Mouse (Mus musculus) midbrain, embryonic 14.5 days (tissue): ENCODE measurements around the gene Ezr. TPM values are rescaled to one million over a fixed set of nuclear protein-coding genes. Genes with fewer than 3 reads are reported as not detected.

Source experiments
- ATAC-seq: fragments of 200-750 bp; cut with Nextera tagmentation; 2 replicates; pipeline ENCODE4 v1.8.0; 2017; ENCODE audit warnings: moderate number of reproducible peaks, moderate library complexity; ENCODE audit not compliant: low FRiP score, low TSS enrichment
- DNase-seq: peaks from one replicate; pipeline ENCODE4 v3.0.0-alpha.2; 2015
- H3K27ac ChIP-seq: fragments of 300-500 bp; sonication (generic); replicated peaks from 2 replicates; pipeline ENCODE4 v1.5.1; 2014; ENCODE audit warnings: mild to moderate bottlenecking, low read depth, low read length, moderate library complexity
- H3K27me3 ChIP-seq: fragments of 300-500 bp; sonication (generic); 2 replicates; pipeline ENCODE4 v1.6.1; 2014; ENCODE audit warnings: low read length, control low read depth, mixed read lengths; ENCODE audit not compliant: control insufficient read depth, insufficient read depth
- H3K36me3 ChIP-seq: fragments of 300-500 bp; sonication (generic); 2 replicates; pipeline ENCODE4 v1.6.1; 2014; ENCODE audit warnings: low read length, control low read depth; ENCODE audit not compliant: control insufficient read depth, insufficient read depth
- H3K4me1 ChIP-seq: fragments of 300-500 bp; sonication (generic); 2 replicates; pipeline ENCODE4 v1.6.1; 2014; ENCODE audit warnings: mild to moderate bottlenecking, antibody characterized with exemption, low read length, control low read depth; ENCODE audit not compliant: control insufficient read depth, insufficient read depth
- H3K4me2 ChIP-seq: fragments of 300-500 bp; sonication (generic); 2 replicates; pipeline ENCODE4 v1.6.1; 2014; ENCODE audit warnings: mild to moderate bottlenecking, low read length, moderate library complexity
- H3K4me3 ChIP-seq: fragments of 300-500 bp; sonication (generic); replicated peaks from 2 replicates; pipeline ENCODE4 v1.5.1; 2014; ENCODE audit warnings: low read depth, low read length
- H3K9ac ChIP-seq: fragments of 300-500 bp; sonication (generic); replicated peaks from 2 replicates; pipeline ENCODE4 v1.6.1; 2014; ENCODE audit warnings: mild to moderate bottlenecking, low read length, moderate library complexity
- H3K9me3 ChIP-seq: fragments of 300-500 bp; sonication (generic); 2 replicates; pipeline ENCODE4 v1.6.1; 2016; ENCODE audit warnings: low read length, control low read depth, mixed read lengths; ENCODE audit not compliant: control insufficient read depth
- WGBS: fragments of 180-500 bp; shearing (Covaris S2); extraction: QIAGEN DNeasy Blood & Tissue Kit; methylation state at CpG from one replicate; pipeline ENCODE4 v1.1.7; 2014; 5-methylcytosine and 5-hydroxymethylcytosine counted together
- polyA plus RNA-seq: library from polyadenylated mRNA; unstranded; fragments of >200 nt; fragmentation: Nextera tagmentation; extraction: Ambion mirVana; gene quantifications from 2 replicates; pipeline ENCODE4 v1.2.1, GENCODE M21; 2014

Ezr gene
- polyA plus RNA-seq, 1 experiment from 2014 or later = 27.8 TPM

- WGBS = 73% methylated on average over 5 of the region's 5 CpGs
- ATAC-seq = no peak
- DNase-seq = no peak
Measured at GRCm38 (mm10) chr17:6767771-6768170, 14.8 kb downstream of the Ezr start.

GRCm38 (mm10) chr17:6766823-6767222, 15.8 kb downstream of the Ezr start:
- WGBS = 95% methylated on average over 4 of the region's 4 CpGs

More at GRCm38 (mm10) chr17:6767771-6768170, 14.8 kb downstream of the Ezr start:
- Histone ChIP-seq H3K9ac (no peak overlapping the region), H3K9me3 (no peaks in the 10 kb centered on the region), H3K27me3 (no peaks in the 10 kb centered on the region), H3K4me2 (no peak overlapping the region), H3K27ac (no peak overlapping the region), H3K36me3 (no peaks in the 10 kb centered on the region), H3K4me3 (no peak overlapping the region), H3K4me1 (peaks cover 15% of the 10 kb centered on the region)

DNA sequence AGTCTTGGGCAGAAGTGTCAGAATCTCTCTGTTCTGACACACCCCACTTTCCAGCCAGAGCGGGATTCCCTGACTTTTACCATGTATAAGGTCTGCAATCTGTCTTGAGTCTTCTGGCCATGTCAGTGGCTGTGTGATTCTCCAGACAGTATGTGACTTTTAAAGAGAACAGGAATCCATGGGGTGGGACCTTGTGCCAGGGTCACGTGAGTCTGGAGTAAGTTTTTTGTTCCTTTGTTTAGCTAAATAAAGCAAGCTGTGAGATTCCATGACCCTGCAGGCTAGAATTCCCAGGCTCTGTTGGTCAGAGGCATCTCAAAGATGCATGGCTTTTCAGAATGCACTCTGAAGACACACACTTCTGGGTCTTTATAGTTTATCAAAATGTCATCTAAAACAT, 16.7 kb downstream of the Ezr start:
- 31% methylated on average over 2 of the region's 2 CpGs for WGBS
- H3K4me2 ChIP-seq = no peak overlapping the region
- no peak for DNase-seq
- no peak overlapping the region for H3K27ac ChIP-seq
- no peak overlapping the region for H3K9ac ChIP-seq
- no peak for ATAC-seq
- no peaks in the 10 kb centered on the region for H3K9me3 ChIP-seq
- H3K4me1 ChIP-seq = peaks cover 19% of the 10 kb centered on the region
- no peak overlapping the region for H3K4me3 ChIP-seq
- no peaks in the 10 kb centered on the region for H3K36me3 ChIP-seq
- H3K27me3 ChIP-seq = no peaks in the 10 kb centered on the region

More at GRCm38 (mm10) chr17:6766823-6767222, 15.8 kb downstream of the Ezr start:
- Histone ChIP-seq H3K4me3 (no peak overlapping the region), H3K27ac (no peak overlapping the region), H3K9me3 (no peaks in the 10 kb centered on the region), H3K4me2 (no peak overlapping the region), H3K36me3 (no peaks in the 10 kb centered on the region), H3K4me1 (peaks cover 19% of the 10 kb centered on the region), H3K9ac (no peak overlapping the region), H3K27me3 (no peaks in the 10 kb centered on the region)
- ATAC-seq (no peak), DNase-seq (no peak)

GRCm38 (mm10) chr17:6764730-6765129, 17.9 kb downstream of the Ezr start:
- ATAC-seq (no peak), DNase-seq (no peak)
- Histone ChIP-seq H3K4me2 (no peak overlapping the region), H3K4me1 (peaks cover 23% of the 10 kb centered on the region), H3K4me3 (no peak overlapping the region), H3K9me3 (no peaks in the 10 kb centered on the region), H3K36me3 (no peaks in the 10 kb centered on the region), H3K27me3 (no peaks in the 10 kb centered on the region), H3K27ac (no peak overlapping the region), H3K9ac (no peak overlapping the region)
- 68% methylated on average over 4 of the region's 4 CpGs for WGBS

GRCm38 (mm10) chr17:6764227-6764593, 18.4 kb downstream of the Ezr start:
- WGBS = 60% methylated on average over 7 of the region's 7 CpGs
- no peak overlapping the region for H3K27ac ChIP-seq
- H3K4me2 ChIP-seq = no peak overlapping the region
- no peak overlapping the region for H3K9ac ChIP-seq
- H3K4me1 ChIP-seq = peaks cover 23% of the 10 kb centered on the region
- DNase-seq = no peak
- H3K4me3 ChIP-seq = no peak overlapping the region
- no peak for ATAC-seq
- no peaks in the 10 kb centered on the region for H3K27me3 ChIP-seq
- H3K9me3 ChIP-seq = no peaks in the 10 kb centered on the region
- H3K36me3 ChIP-seq = no peaks in the 10 kb centered on the region

GRCm38 (mm10) chr17:6763513-6764226, 18.9 kb downstream of the Ezr start:
- H3K9ac ChIP-seq = no peak overlapping the region
- H3K4me1 ChIP-seq = peaks cover 23% of the 10 kb centered on the region
- no peaks in the 10 kb centered on the region for H3K27me3 ChIP-seq
- H3K27ac ChIP-seq = no peak overlapping the region
- H3K36me3 ChIP-seq = no peaks in the 10 kb centered on the region
- ATAC-seq (no peak), DNase-seq (peak; percentile 49)
- H3K4me2 ChIP-seq = no peak overlapping the region
- 6% methylated on average over 7 of the region's 7 CpGs for WGBS
- no peaks in the 10 kb centered on the region for H3K9me3 ChIP-seq
- no peak overlapping the region for H3K4me3 ChIP-seq

GRCm38 (mm10) chr17:6759717-6760292, 22.8 kb downstream of the Ezr start:
- H3K4me2 ChIP-seq = no peak overlapping the region
- H3K9me3 ChIP-seq = no peaks in the 10 kb centered on the region
- ATAC-seq (no peak), DNase-seq (no peak)
- WGBS = 32% methylated on average over 9 of the region's 9 CpGs
- no peak overlapping the region for H3K9ac ChIP-seq
- no peak overlapping the region for H3K27ac ChIP-seq
- no peaks in the 10 kb centered on the region for H3K36me3 ChIP-seq
- H3K4me1 ChIP-seq = peaks cover 23% of the 10 kb centered on the region
- H3K4me3 ChIP-seq = no peak overlapping the region
- no peaks in the 10 kb centered on the region for H3K27me3 ChIP-seq

DNA sequence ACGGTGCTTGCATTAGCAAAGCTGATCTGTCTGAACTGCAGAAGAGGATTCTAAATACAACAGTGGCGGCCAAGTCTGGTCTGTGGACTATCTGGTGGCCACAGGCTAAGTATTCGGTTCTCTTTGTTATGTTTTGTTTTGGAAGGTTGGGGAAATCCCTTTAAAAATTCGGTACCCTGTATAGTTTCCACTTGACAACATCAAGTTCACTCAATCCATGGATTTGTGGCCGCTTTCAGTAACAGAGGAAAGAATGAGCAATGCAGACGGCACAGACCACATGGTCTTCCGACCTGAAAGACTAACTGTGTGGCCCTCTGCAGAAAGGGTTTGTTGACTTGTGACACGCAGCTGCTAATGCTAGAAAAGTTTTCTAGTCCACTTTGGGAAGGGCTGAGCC, 23.7 kb downstream of the Ezr start:
- no peak for ATAC-seq
- H3K4me1 ChIP-seq = peaks cover 18% of the 10 kb centered on the region
- H3K9me3 ChIP-seq = no peaks in the 10 kb centered on the region
- DNase-seq = no peak
- no peak overlapping the region for H3K27ac ChIP-seq
- no peak overlapping the region for H3K4me3 ChIP-seq
- H3K9ac ChIP-seq = no peak overlapping the region
- H3K4me2 ChIP-seq = no peak overlapping the region
- no peaks in the 10 kb centered on the region for H3K27me3 ChIP-seq
- WGBS = 51% methylated on average over 8 of the region's 8 CpGs
- no peaks in the 10 kb centered on the region for H3K36me3 ChIP-seq

GRCm38 (mm10) chr17:6757902-6758301, 24.7 kb downstream of the Ezr start:
- WGBS = 97% methylated on average over 16 of the region's 16 CpGs
- DNase-seq (no peak), ATAC-seq (no peak)
- H3K27me3 ChIP-seq = no peaks in the 10 kb centered on the region
- peaks cover 9% of the 10 kb centered on the region for H3K4me1 ChIP-seq
- H3K9me3 ChIP-seq = no peaks in the 10 kb centered on the region
- H3K4me3 ChIP-seq = no peak overlapping the region
- no peak overlapping the region for H3K9ac ChIP-seq
- H3K36me3 ChIP-seq = no peaks in the 10 kb centered on the region
- H3K27ac ChIP-seq = no peak overlapping the region
- no peak overlapping the region for H3K4me2 ChIP-seq
